Mouse (Mus musculus) testis, postnatal 10 days (tissue): Measurements from ENCODE around the gene Tmem91.

Experiments
- DNase-seq: peaks from one replicate; pipeline ENCODE4 v3.0.0; 2021; ENCODE audit warnings: low spot score

Tmem91 gene

GRCm38 (mm10) chr7:25625594-25626250, 49.2 kb downstream of the Tmem91 start:
- peak; percentile 78 for DNase-seq

- no peak for DNase-seq
These were observed 50.1 kb downstream of the Tmem91 start for GRCm38 (mm10) chr7:25624851-25625250.

GRCm38 (mm10) chr7:25623857-25624370, 51.1 kb downstream of the Tmem91 start:
- DNase-seq, result no peak

- DNase-seq, result peak; percentile 42
These were observed 54.2 kb downstream of the Tmem91 start for GRCm38 (mm10) chr7:25620751-25621150.

- DNase-seq, result peak; percentile 36
These were observed 54.9 kb downstream of the Tmem91 start for GRCm38 (mm10) chr7:25620101-25620500.

- no peak for DNase-seq
These were observed 55.3 kb downstream of the Tmem91 start for GRCm38 (mm10) chr7:25619722-25619991.
